Mouse (Mus musculus): ENCODE measurements around the gene Recql5. TPM values are rescaled to one million over a fixed set of nuclear protein-coding genes. Genes with fewer than 3 reads are reported as not detected.

The Recql5 gene
- polyA plus RNA-seq, 1 experiment from 2014 or later: 6.1 TPM

GRCm38 (mm10) chr11:115956453-115956852, 23.2 kb upstream of the Recql5 start:
- ATAC-seq (no peak), DNase-seq (no peak)
- H3K4me3 ChIP-seq (ENCODE audit: low read depth, low read length): no peak overlapping the region
- H3K4me2 ChIP-seq (ENCODE audit: low read depth, low read length): no peak overlapping the region
- 90% methylated on average over 4 of the region's 4 CpGs for WGBS (ENCODE audit: insufficient replicate concordance)
- peaks cover 56% of the 10 kb centered on the region for H3K36me3 ChIP-seq (replicated peaks; ENCODE audit: insufficient read depth, low read length)
- TF ChIP-seq CTCF (IDR thresholded peaks at IDR 0.05; ENCODE audit: low read depth) (no peak), EP300 (IDR thresholded peaks at IDR 0.05; ENCODE audit: low read depth) (no peak)
- H3K4me1 ChIP-seq (ENCODE audit: insufficient read depth): no peaks in the 10 kb centered on the region
- no peaks in the 10 kb centered on the region for H3K27me3 ChIP-seq (ENCODE audit: insufficient read depth, low read length)
- H3K27ac ChIP-seq (ENCODE audit: low read depth): no peak overlapping the region
- H3K9me3 ChIP-seq (ENCODE audit: low read length): no peaks in the 10 kb centered on the region
- no peak overlapping the region for H3K9ac ChIP-seq (replicated peaks)

- Histone ChIP-seq H3K4me1 (ENCODE audit: insufficient read depth) (no peaks in the 10 kb centered on the region), H3K9ac (replicated peaks) (no peak overlapping the region), H3K4me3 (ENCODE audit: low read depth, low read length) (no peak overlapping the region), H3K4me2 (ENCODE audit: low read depth, low read length) (no peak overlapping the region), H3K27me3 (ENCODE audit: insufficient read depth, low read length) (no peaks in the 10 kb centered on the region), H3K27ac (ENCODE audit: low read depth) (no peak overlapping the region), H3K9me3 (ENCODE audit: low read length) (no peaks in the 10 kb centered on the region), H3K36me3 (replicated peaks; ENCODE audit: insufficient read depth, low read length) (peaks cover 55% of the 10 kb centered on the region)
- DNase-seq (no peak), ATAC-seq (no peak)
- WGBS (ENCODE audit: insufficient replicate concordance): 70% methylated on average over 10 of the region's 10 CpGs
- no peak for TF ChIP-seq CTCF (IDR thresholded peaks at IDR 0.05; ENCODE audit: low read depth)
- TF ChIP-seq EP300 (IDR thresholded peaks at IDR 0.05; ENCODE audit: low read depth): no peak
Observed at GRCm38 (mm10) chr11:115955195-115955858, 22.1 kb upstream of the Recql5 start.

- Histone ChIP-seq H3K9ac (replicated peaks) (no peak overlapping the region), H3K4me1 (ENCODE audit: insufficient read depth) (no peaks in the 10 kb centered on the region), H3K9me3 (ENCODE audit: low read length) (no peaks in the 10 kb centered on the region), H3K4me3 (ENCODE audit: low read depth, low read length) (no peak overlapping the region), H3K27me3 (ENCODE audit: insufficient read depth, low read length) (no peaks in the 10 kb centered on the region), H3K27ac (ENCODE audit: low read depth) (no peak overlapping the region), H3K36me3 (replicated peaks; ENCODE audit: insufficient read depth, low read length) (peaks cover 51% of the 10 kb centered on the region), H3K4me2 (ENCODE audit: low read depth, low read length) (no peak overlapping the region)
- TF ChIP-seq EP300 (IDR thresholded peaks at IDR 0.05; ENCODE audit: low read depth) (no peak), CTCF (IDR thresholded peaks at IDR 0.05; ENCODE audit: low read depth) (no peak)
- ATAC-seq: no peak
- 90% methylated on average over 5 of the region's 5 CpGs for WGBS (ENCODE audit: insufficient replicate concordance)
- DNase-seq: no peak
Observed at GRCm38 (mm10) chr11:115954712-115955111, 21.4 kb upstream of the Recql5 start.

GRCm38 (mm10) chr11:115950719-115951118, 17.4 kb upstream of the Recql5 start:
- H3K9me3 ChIP-seq (ENCODE audit: low read length): no peaks in the 10 kb centered on the region
- H3K27me3 ChIP-seq (ENCODE audit: insufficient read depth, low read length): no peaks in the 10 kb centered on the region
- no peaks in the 10 kb centered on the region for H3K4me1 ChIP-seq (ENCODE audit: insufficient read depth)
- ATAC-seq (no peak), DNase-seq (no peak)
- 95% methylated on average over 2 of the region's 2 CpGs for WGBS (ENCODE audit: insufficient replicate concordance)
- H3K27ac ChIP-seq (ENCODE audit: low read depth): no peak overlapping the region
- TF ChIP-seq CTCF (IDR thresholded peaks at IDR 0.05; ENCODE audit: low read depth): no peak
- TF ChIP-seq EP300 (IDR thresholded peaks at IDR 0.05; ENCODE audit: low read depth): no peak
- H3K4me3 ChIP-seq (ENCODE audit: low read depth, low read length): no peak overlapping the region
- no peak overlapping the region for H3K4me2 ChIP-seq (ENCODE audit: low read depth, low read length)
- H3K36me3 ChIP-seq (replicated peaks; ENCODE audit: insufficient read depth, low read length): peaks cover 56% of the 10 kb centered on the region
- no peak overlapping the region for H3K9ac ChIP-seq (replicated peaks)

- Histone ChIP-seq H3K9ac (replicated peaks) (no peak overlapping the region), H3K9me3 (ENCODE audit: low read length) (no peaks in the 10 kb centered on the region), H3K27ac (ENCODE audit: low read depth) (no peak overlapping the region), H3K4me1 (ENCODE audit: insufficient read depth) (no peaks in the 10 kb centered on the region), H3K27me3 (ENCODE audit: insufficient read depth, low read length) (no peaks in the 10 kb centered on the region), H3K4me2 (ENCODE audit: low read depth, low read length) (no peak overlapping the region), H3K4me3 (ENCODE audit: low read depth, low read length) (no peak overlapping the region), H3K36me3 (replicated peaks; ENCODE audit: insufficient read depth, low read length) (peaks cover 53% of the 10 kb centered on the region)
- WGBS (ENCODE audit: insufficient replicate concordance): 91% methylated on average over 9 of the region's 9 CpGs
- DNase-seq (no peak), ATAC-seq (no peak)
- no peak for TF ChIP-seq EP300 (IDR thresholded peaks at IDR 0.05; ENCODE audit: low read depth)
- no peak for TF ChIP-seq CTCF (IDR thresholded peaks at IDR 0.05; ENCODE audit: low read depth)
Observed at GRCm38 (mm10) chr11:115948316-115948715, 15.0 kb upstream of the Recql5 start.

GRCm38 (mm10) chr11:115946221-115946828, 13.0 kb upstream of the Recql5 start:
- H3K9me3 ChIP-seq (ENCODE audit: low read length): no peaks in the 10 kb centered on the region
- H3K4me2 ChIP-seq (ENCODE audit: low read depth, low read length): no peak overlapping the region
- H3K27me3 ChIP-seq (ENCODE audit: insufficient read depth, low read length): no peaks in the 10 kb centered on the region
- no peak overlapping the region for H3K9ac ChIP-seq (replicated peaks)
- DNase-seq (no peak), ATAC-seq (no peak)
- H3K27ac ChIP-seq (ENCODE audit: low read depth): no peak overlapping the region
- no peak overlapping the region for H3K4me3 ChIP-seq (ENCODE audit: low read depth, low read length)
- H3K36me3 ChIP-seq (replicated peaks; ENCODE audit: insufficient read depth, low read length): peaks cover 46% of the 10 kb centered on the region
- 82% methylated on average over 9 of the region's 9 CpGs for WGBS (ENCODE audit: insufficient replicate concordance)
- H3K4me1 ChIP-seq (ENCODE audit: insufficient read depth): no peaks in the 10 kb centered on the region
- TF ChIP-seq CTCF (IDR thresholded peaks at IDR 0.05; ENCODE audit: low read depth): no peak
- no peak for TF ChIP-seq EP300 (IDR thresholded peaks at IDR 0.05; ENCODE audit: low read depth)

All from liver, postnatal 0 days (tissue).